Mouse (Mus musculus) lung, adult 2 months (tissue): Measurements from ENCODE around the gene Il4i1.

Source experiments
- CTCF ChIP-seq: fragments of 200-500 bp; IDR thresholded peaks from 2 replicates; pipeline ENCODE4 v1.5.1; 2011; ENCODE audit warnings: mild to moderate bottlenecking, low read length, control low read depth; ENCODE audit not compliant: insufficient read depth
- POLR2A ChIP-seq: fragments of 200-500 bp; IDR thresholded peaks from 2 replicates; pipeline ENCODE4 v1.6.1; 2011; ENCODE audit warnings: low read depth, mild to moderate bottlenecking, control low read depth, low read length, borderline replicate concordance; ENCODE audit errors: extremely low read depth

GRCm38 (mm10) chr7:44810365-44810764, 5.8 kb upstream of the Il4i1 start:
- TF ChIP-seq CTCF (no peak), POLR2A (no peak)
